Mouse (Mus musculus): ENCODE results near the gene Trpv1.

Trpv1 gene

GRCm38 (mm10) chr11:73236731-73237130, 2.6 kb downstream of the Trpv1 start:
- DNase-seq, result no peak

DNA sequence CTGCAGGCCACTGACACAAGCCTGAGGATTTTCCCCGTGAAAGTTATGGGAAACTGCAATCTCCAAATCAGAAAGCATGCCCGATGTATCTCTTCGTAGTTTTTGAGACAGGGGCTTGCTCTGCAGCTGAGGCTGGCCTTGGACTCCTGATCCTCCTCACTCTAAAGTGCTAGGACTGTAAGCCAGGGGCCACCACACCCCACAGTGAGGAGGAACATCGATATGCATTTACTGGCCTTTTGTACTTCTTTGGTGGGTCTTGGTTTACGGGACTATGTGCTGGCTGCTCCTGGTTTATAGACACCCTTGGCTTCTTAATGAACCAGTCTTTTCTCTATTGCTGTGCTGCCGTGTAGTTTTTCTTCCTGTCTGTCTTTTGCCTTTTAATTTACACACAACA, 8.1 kb downstream of the Trpv1 start:
- no peak for DNase-seq

DNA sequence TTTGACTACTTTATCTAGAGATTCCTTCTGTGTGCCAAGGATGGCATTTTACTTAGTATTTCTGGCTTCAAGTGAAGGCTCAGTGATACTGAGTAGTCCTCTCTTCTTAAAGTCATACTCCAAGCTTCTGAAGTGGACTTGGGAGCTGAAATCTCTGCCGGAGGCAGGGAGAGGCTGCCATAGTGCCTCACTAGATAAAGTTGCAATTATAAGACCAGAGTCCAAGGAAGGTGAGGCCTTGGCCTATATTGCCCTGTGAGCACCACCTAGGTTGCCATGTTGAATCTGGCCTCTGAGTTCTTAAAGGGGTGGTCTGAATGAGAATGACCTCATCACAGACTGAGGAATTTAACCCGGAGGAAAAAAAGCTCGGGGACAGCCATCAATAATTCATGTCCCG, 8.7 kb downstream of the Trpv1 start:
- DNase-seq, result no peak

- DNase-seq, result no peak
Observed at GRCm38 (mm10) chr11:73257362-73257945, 23.4 kb downstream of the Trpv1 start.

DNA sequence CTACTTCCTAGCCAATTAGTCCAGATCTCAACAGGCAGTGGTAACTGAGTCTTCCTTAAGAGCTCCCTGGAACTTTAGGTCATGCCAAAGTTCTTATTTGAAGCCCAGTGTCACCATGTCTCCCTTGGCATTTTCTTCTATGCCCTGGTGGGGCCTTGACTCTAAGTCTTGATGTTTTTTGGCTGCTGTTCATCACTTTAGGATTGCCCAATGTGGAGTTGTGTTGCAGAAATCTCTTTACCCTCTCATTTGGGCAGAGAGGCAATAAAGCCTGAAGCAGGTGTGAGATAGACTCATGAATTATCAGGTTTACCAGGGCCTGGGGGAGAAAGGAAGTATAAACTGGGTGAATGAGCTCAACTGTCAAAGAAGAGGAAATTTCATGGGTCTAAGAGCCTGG, 24.6 kb downstream of the Trpv1 start:
- DNase-seq, result no peak

GRCm38 (mm10) chr11:73260457-73260856, 26.4 kb downstream of the Trpv1 start:
- no peak for DNase-seq

GRCm38 (mm10) chr11:73261385-73261784, 27.3 kb downstream of the Trpv1 start:
- no peak for DNase-seq

DNA sequence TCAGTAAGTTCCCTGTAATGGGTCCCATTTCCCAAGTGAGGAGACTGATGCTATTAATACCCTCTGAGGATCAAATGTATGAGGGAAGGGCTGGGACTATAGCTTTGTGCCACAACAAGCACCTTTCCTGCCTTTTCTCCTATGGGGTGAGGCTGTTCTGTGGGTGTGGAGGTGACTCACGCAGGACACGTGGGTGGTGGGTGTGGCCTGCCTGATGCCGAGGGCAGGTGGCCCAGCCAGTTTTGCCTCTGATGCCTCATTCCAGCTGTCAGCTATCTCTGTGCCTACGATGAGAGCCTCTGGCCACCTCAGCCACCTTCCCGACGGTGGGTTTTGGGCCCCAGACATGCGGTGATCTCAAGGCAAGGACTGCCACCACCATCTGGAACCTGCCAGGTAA, 33.2 kb downstream of the Trpv1 start, which contains the start of gene Trpv3:
Gene Trpv3 (plus strand): TSS at position 122 of the 400 bp plus-strand sequence.
- no peak for DNase-seq

- DNase-seq, result no peak
Observed at GRCm38 (mm10) chr11:73274821-73275220, 40.7 kb downstream of the Trpv1 start.

DNA sequence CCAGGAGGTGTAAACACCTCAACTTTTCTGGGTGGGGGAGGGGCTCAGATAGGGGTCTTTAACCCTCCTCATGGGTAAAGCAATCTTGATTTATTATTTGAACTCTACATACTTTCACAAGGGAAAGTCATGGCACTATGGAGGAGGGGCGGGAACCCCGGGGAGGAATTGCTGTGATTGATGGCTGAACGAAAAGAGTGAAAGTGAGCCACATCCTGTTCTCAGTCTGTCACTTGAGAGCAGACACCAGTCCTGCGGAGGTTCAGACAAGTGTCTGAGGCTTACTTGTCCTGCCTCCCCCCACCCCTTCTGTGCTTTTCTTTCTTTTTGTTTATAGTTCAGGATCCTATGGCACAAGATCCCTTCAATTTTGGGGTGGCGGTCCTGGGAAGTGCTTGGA, 46.6 kb downstream of the Trpv1 start:
- DNase-seq, result no peak

- peak; percentile 49 for DNase-seq
Observed at GRCm38 (mm10) chr11:73281528-73282027, 47.5 kb downstream of the Trpv1 start.

DNA sequence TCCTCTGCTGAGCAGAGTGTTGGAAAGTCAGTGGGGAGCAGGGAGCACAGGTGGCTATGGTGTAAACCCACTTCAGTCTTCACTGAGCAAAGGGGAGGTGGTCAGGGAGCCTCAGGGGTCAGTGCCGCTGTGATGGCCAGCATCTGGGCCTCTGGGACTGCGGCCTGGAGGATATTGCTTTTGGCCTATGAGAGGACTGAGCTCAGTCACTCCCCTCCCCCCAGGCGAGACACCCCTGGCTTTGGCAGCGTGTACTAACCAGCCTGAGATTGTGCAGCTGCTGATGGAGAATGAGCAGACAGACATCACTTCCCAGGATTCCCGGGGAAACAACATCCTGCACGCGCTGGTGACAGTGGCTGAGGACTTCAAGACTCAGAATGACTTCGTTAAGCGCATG, 49.3 kb downstream of the Trpv1 start:
- no peak for DNase-seq

GRCm38 (mm10) chr11:73283926-73284325, 49.8 kb downstream of the Trpv1 start:
- no peak for DNase-seq

DNA sequence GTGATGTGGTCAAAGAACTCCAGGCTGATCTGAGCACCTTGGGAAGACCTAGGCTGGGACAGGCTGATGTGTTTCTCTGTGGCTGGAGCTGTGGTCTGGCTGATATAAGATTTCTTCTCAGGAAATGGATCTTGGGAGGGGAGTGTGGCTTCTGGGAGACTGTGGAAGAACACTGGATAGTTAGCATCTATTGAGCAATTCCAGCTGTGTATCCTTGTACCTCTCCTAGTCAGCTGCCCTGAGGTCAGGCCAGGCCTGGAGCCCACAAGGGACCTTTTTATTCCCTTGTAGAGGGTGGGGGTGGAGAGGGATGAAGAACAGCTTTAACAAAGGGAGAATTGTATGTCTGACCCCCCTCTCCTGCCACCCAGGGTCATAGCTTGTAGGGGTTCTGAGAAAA, 50.3 kb downstream of the Trpv1 start:
- no peak for DNase-seq

DNA sequence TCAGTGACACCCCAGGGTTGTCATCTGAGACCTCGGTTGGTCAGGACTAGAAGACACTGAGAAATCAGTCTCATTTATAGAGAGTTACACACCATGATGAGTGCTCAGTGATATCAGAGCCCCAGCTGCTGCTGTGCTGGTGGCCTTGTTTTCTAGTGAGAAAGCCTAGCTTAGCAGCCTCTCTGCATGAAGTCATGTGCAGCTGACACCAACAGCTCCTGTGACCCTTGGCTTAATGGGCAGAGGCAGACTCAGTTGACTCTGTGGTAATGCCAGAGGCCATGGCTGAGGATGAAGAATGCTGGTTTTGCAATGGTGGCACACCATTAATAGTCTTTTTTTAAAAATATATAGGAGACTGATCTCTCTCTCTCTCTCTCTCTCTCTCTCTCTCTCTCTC, 55.5 kb downstream of the Trpv1 start:
- no peak for DNase-seq

DNA sequence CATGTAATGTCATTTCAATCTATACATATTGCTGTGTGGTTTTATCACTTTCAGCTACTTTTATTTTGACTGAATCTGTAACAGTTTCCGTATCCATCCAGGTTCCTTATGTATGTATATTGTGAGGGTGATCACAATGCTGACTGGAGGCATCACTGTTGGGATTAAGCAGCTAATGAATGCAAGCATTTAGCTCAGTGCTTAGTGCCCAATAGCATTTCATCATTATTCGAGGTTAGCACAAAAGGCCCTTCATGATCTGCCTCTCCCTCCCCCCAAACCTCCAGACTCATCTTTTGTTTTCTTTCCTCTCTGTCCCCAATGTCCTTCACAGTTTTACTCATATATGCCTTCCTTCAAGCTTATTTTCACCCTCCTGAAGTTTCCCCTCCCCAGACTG, 69.0 kb downstream of the Trpv1 start:
- no peak for DNase-seq

Measured in thymus, postnatal 14 days (tissue).